In genomic region chr2:26408515-26409356, GRCm38 (mm10) we compare ENCODE assay signal across 8 mouse cellular contexts. TPM values are rescaled to one million over a fixed set of nuclear protein-coding genes. Genes with fewer than 3 reads are reported as not detected.
DNase-seq lines count a peak whose midpoint lies in the region; ATAC-seq and TF ChIP-seq lines count a peak whose summit lies in the region.

Gene Inpp5e, minus strand, starts transcription at chr2:26409203.

- peak; percentile 81 for ATAC-seq in cerebellum, adult (ENCODE audit: insufficient number of reproducible peaks, low FRiP score, low TSS enrichment)
- peak; percentile 96 for ATAC-seq in forebrain, embryonic 14.5 days
- peak; percentile 96 for ATAC-seq in neural tube, embryonic 15.5 days (ENCODE audit: low FRiP score)

- no peak within 1 kb of the TSS for H3K27ac ChIP-seq in ES-Bruce4 (ENCODE audit: insufficient read depth, low read length)
- H3K27ac ChIP-seq in forebrain, embryonic 14.5 days (ENCODE audit: low read depth, low read length) = peak within 1 kb of the TSS; percentile 68
- H3K27ac ChIP-seq in neural tube, embryonic 15.5 days (replicated peaks) = peak within 1 kb of the TSS; percentile 82

- peak; percentile 91 for TF ChIP-seq CTCF in ES-Bruce4 (IDR thresholded peaks at IDR 0.05; ENCODE audit: low read depth, low read length)

- H3K4me1 ChIP-seq in ES-Bruce4 (ENCODE audit: control insufficient read depth, insufficient read depth, low read length) = no peaks in the 10 kb centered on the region
- peaks cover 35% of the 10 kb centered on the region for H3K4me1 ChIP-seq in forebrain, embryonic 14.5 days (ENCODE audit: control insufficient read depth, insufficient read depth, low read length)
- H3K4me1 ChIP-seq in neural tube, embryonic 15.5 days = peaks cover 46% of the 10 kb centered on the region

- H3K27me3 ChIP-seq in ES-Bruce4 (ENCODE audit: control insufficient read depth, insufficient read depth, low read length, poor library complexity, severe bottlenecking) = no peaks in the 10 kb centered on the region
- H3K27me3 ChIP-seq in forebrain, embryonic 14.5 days (replicated peaks; ENCODE audit: control insufficient read depth, insufficient read depth, low read length) = no peaks in the 10 kb centered on the region
- H3K27me3 ChIP-seq in neural tube, embryonic 15.5 days (replicated peaks) = no peaks in the 10 kb centered on the region

- H3K9ac ChIP-seq in ES-Bruce4 (ENCODE audit: low read depth, poor library complexity, severe bottlenecking) = peak within 1 kb of the TSS; percentile 72
- peak within 1 kb of the TSS; percentile 93 for H3K9ac ChIP-seq in forebrain, embryonic 14.5 days (ENCODE audit: low read length)
- peak within 1 kb of the TSS; percentile 96 for H3K9ac ChIP-seq in neural tube, embryonic 15.5 days (replicated peaks)

- 0 out of 2 replicates have a peak, but pooled peaks have one; percentile 19 for TF ChIP-seq EP300 in ES-Bruce4 (IDR thresholded peaks at IDR 0.05; ENCODE audit: insufficient read depth, low read depth, low read length)

- peak; percentile 93 for DNase-seq in forebrain, embryonic 14.5 days (ENCODE audit: low spot score)
- peak; percentile 99 to 100 for DNase-seq in heart, postnatal 14 days
- DNase-seq in layer of hippocampus, adult 11-12 months (ENCODE audit: low spot score) = peak; percentile 96
- peak; percentile 96 to 97 for DNase-seq in lung, adult 18-20 months
- peak; percentile 93 for DNase-seq in testis, postnatal 14 days (ENCODE audit: low spot score)

- TF ChIP-seq POLR2A in ES-Bruce4 (IDR thresholded peaks at IDR 0.05; ENCODE audit: insufficient read depth, low read length) = peak; percentile 38

- H3K9me3 ChIP-seq in ES-Bruce4 (replicated peaks; ENCODE audit: control insufficient read depth, insufficient read depth, low read length, poor library complexity, severe bottlenecking) = no peaks in the 10 kb centered on the region
- H3K9me3 ChIP-seq in forebrain, embryonic 14.5 days (replicated peaks; ENCODE audit: control insufficient read depth, low read length) = no peaks in the 10 kb centered on the region
- no peaks in the 10 kb centered on the region for H3K9me3 ChIP-seq in neural tube, embryonic 15.5 days (replicated peaks)

- WGBS in forebrain, embryonic 14.5 days = 1% methylated on average over 56 of the region's 57 CpGs
- under 1% methylated on average over 57 of the region's 57 CpGs for WGBS in neural tube, embryonic 15.5 days

- peak within 1 kb of the TSS; percentile 67 for H3K4me3 ChIP-seq in ES-Bruce4 (ENCODE audit: low read depth, low read length)
- H3K4me3 ChIP-seq in forebrain, embryonic 14.5 days (ENCODE audit: low read depth, low read length) = peak within 1 kb of the TSS; percentile 84
- H3K4me3 ChIP-seq in neural tube, embryonic 15.5 days (replicated peaks) = peak within 1 kb of the TSS; percentile 95

- intact Hi-C loops in heart, postnatal 14 days (cut with DNase I) = loop anchor here (2.0 to 5.0 kb wide), 2 partner anchors 56 to 152 kb away; partner anchors contain the start of gene Dnlz

- peaks cover 12% of the 10 kb centered on the region for H3K36me3 ChIP-seq in ES-Bruce4 (ENCODE audit: control insufficient read depth, insufficient read depth, low read length, poor library complexity, severe bottlenecking)
- H3K36me3 ChIP-seq in forebrain, embryonic 14.5 days (ENCODE audit: control insufficient read depth, insufficient read depth, low read length) = peaks cover 50% of the 10 kb centered on the region
- H3K36me3 ChIP-seq in neural tube, embryonic 15.5 days = peaks cover 38% of the 10 kb centered on the region

- H3K4me2 ChIP-seq in forebrain, embryonic 14.5 days (ENCODE audit: low read length) = peak within 1 kb of the TSS; percentile 91
- peak within 1 kb of the TSS; percentile 96 for H3K4me2 ChIP-seq in neural tube, embryonic 15.5 days

RNA-seq across cellular contexts. Expression of gene Inpp5e, which starts in this region (rescaled TPM):
- 7.3 and 15.3 TPM in 2 replicates for polyA plus RNA-seq in ES-Bruce4 (2011; ENCODE audit: insufficient read depth, insufficient read length, low read depth, missing spikeins)
- 13.9 and 16.2 TPM in 2 replicates for polyA plus RNA-seq in forebrain, embryonic 14.5 days (2014; fragmentation: Nextera tagmentation; extraction: Ambion mirVana)
- 10 to 100 TPM; 15.6 to 15.9 TPM for total RNA-seq in heart, postnatal 14 days (2021)
- 23.4 and 23.9 TPM in 2 replicates for polyA plus RNA-seq in neural tube, embryonic 15.5 days (2015; fragmentation: Nextera tagmentation; extraction: Ambion mirVana)
